Mouse (Mus musculus) embryonic fibroblast, embryonic 13.5 days (primary cell): ENCODE data around the gene Timp3.

Experiments
- CTCF ChIP-seq: IDR thresholded peaks from 2 replicates; pipeline ENCODE4 v1.5.1; 2011; ENCODE audit warnings: mild to moderate bottlenecking, control low read depth, low read length, moderate library complexity, borderline replicate concordance; ENCODE audit not compliant: insufficient read depth
- POLR2A ChIP-seq: IDR thresholded peaks from 2 replicates; pipeline ENCODE4 v1.6.1; 2011; ENCODE audit warnings: low read depth, mild to moderate bottlenecking, control low read depth, low read length, moderate library complexity

DNA sequence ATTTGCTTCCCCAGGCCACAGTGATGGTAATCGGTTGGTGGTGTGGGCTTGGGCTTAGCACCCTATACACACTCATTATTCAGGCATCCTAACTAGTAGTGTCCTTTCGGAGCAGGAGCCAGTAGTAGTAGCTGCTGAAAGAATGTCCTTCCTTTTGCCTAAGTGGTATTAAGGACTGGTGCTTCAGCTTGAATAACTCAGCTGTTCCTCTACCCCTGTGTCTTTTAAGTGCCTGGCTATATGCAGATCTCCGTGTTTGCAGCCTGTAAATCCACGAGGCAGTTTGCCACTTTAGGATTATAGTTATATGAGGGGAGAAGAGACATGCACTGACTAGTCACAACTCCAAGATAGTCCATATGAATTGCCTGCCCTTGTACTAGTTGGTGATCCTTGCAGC is 38.9 kb downstream of the Timp3 start:
- TF ChIP-seq POLR2A: no peak
- TF ChIP-seq CTCF: no peak
